Mouse (Mus musculus) ES-E14 (cell line): Measurements from ENCODE around the gene Arnt2.

Experiments
- CHD2 ChIP-seq: IDR thresholded peaks from 2 replicates; pipeline ENCODE4 v1.6.1; 2014; ENCODE audit warnings: mild to moderate bottlenecking, low read depth, low read length, inconsistent platforms
- HCFC1 ChIP-seq: IDR thresholded peaks from 2 replicates; pipeline ENCODE4 v1.6.1; 2012; ENCODE audit warnings: low read length, inconsistent platforms, borderline replicate concordance; ENCODE audit not compliant: insufficient read depth
- MAFK ChIP-seq: IDR thresholded peaks from 2 replicates; pipeline ENCODE4 v1.6.1; 2014; ENCODE audit warnings: mild to moderate bottlenecking, low read depth, low read length, inconsistent platforms; ENCODE audit not compliant: insufficient read depth
- ZC3H11A ChIP-seq: IDR thresholded peaks from 2 replicates; pipeline ENCODE4 v1.6.1; 2012; ENCODE audit warnings: low read depth, mild to moderate bottlenecking, inconsistent platforms, low read length, borderline replicate concordance

DNA sequence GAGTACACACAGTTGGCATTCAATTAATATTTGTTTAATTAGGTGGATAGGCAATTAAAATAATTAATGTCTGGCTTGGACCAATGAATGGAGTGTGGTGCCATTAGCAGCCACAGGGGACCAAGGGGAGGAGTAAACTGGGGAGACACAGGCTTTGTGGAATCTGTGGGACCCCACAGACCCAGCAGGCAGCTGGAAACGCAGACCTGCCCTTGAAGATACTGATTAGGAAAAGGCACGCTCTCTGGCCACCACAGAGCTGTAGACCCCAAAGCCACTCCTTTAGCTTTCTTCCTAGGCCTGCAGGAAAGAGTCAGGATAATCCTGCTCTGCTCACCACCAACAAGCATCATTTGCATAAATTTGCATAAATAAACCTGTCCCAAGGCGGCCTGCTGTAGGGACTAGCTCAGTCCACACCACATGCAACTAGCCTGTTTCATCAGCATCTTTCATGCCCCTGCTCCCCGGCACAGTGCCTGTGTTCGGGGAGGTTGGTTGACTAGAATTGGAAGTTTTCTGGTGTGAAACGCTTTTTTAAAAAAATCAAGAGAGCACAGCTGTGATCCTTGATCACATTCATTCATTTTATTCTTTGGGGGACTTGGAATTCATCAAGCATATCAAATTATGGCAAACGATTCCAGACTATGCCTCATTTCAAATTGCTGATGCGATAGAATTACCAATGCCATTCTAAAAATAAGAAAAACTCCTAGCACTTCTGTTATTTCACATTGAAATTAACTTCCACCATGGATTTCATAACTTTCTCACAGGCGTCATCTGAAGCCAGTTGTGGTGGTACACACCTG lies 8.1 kb downstream of the Arnt2 start:
- TF ChIP-seq MAFK: no peak
- TF ChIP-seq HCFC1: no peak
- TF ChIP-seq ZC3H11A: no peak
- TF ChIP-seq CHD2: no peak
